Mouse (Mus musculus) hindbrain, embryonic 10.5 days (tissue): ENCODE measurements around the gene Acsl5. TPM values are rescaled to one million over a fixed set of nuclear protein-coding genes. Genes with fewer than 3 reads are reported as not detected.

Source experiments
- DNase-seq: peaks from one replicate; pipeline ENCODE4 v3.0.0-alpha.2; 2017; ENCODE audit warnings: low spot score
- H3K27ac ChIP-seq: fragments of 300-500 bp; sonication (generic); 2 replicates; pipeline ENCODE4 v1.5.1; 2016; ENCODE audit warnings: mild to moderate bottlenecking, moderate library complexity
- H3K27me3 ChIP-seq: fragments of 300-500 bp; sonication (generic); 2 replicates; pipeline ENCODE4 v1.6.1; 2016; ENCODE audit warnings: mild to moderate bottlenecking; ENCODE audit not compliant: poor library complexity, insufficient read depth, severe bottlenecking
- H3K36me3 ChIP-seq: fragments of 300-500 bp; sonication (generic); 2 replicates; pipeline ENCODE4 v1.6.1; 2016; ENCODE audit warnings: mild to moderate bottlenecking, moderate library complexity
- H3K4me1 ChIP-seq: fragments of 300-500 bp; sonication (generic); replicated peaks from 2 replicates; pipeline ENCODE4 v1.6.1; 2016; ENCODE audit warnings: mild to moderate bottlenecking
- H3K4me3 ChIP-seq: fragments of 300-500 bp; sonication (generic); 2 replicates; pipeline ENCODE4 v1.5.1; 2016; ENCODE audit warnings: mild to moderate bottlenecking, moderate library complexity
- H3K9me3 ChIP-seq: fragments of 300-500 bp; sonication (generic); 2 replicates; pipeline ENCODE4 v1.6.1; 2016; ENCODE audit warnings: mild to moderate bottlenecking, moderate library complexity
- WGBS: fragments of 180-500 bp; shearing (Covaris S2); methylation state at CpG from one replicate; pipeline ENCODE4 v1.1.7; 2016; 5-methylcytosine and 5-hydroxymethylcytosine counted together
- polyA plus RNA-seq: library from polyadenylated mRNA; unstranded; fragments of >200 nt; fragmentation: Nextera tagmentation; extraction: Ambion mirVana; gene quantifications from 2 replicates; pipeline ENCODE4 v1.2.1, GENCODE M21; 2016

The Acsl5 gene
- 20.5 and 24.0 TPM in 2 replicates for polyA plus RNA-seq

GRCm38 (mm10) chr19:55251383-55252124 is at the start of gene Acsl5:
Gene Acsl5, plus strand, starts transcription at chr19:55251938.
- Histone ChIP-seq H3K4me1 (peaks cover 25% of the 10 kb centered on the region), H3K36me3 (no peaks in the 10 kb centered on the region), H3K9me3 (no peaks in the 10 kb centered on the region), H3K27ac (no peak within 1 kb of the TSS), H3K4me3 (no peak within 1 kb of the TSS), H3K27me3 (no peaks in the 10 kb centered on the region; the same call in 1 of the 2 replicates)
- 94% methylated on average over 9 of the region's 9 CpGs for WGBS
- DNase-seq: no peak

DNA sequence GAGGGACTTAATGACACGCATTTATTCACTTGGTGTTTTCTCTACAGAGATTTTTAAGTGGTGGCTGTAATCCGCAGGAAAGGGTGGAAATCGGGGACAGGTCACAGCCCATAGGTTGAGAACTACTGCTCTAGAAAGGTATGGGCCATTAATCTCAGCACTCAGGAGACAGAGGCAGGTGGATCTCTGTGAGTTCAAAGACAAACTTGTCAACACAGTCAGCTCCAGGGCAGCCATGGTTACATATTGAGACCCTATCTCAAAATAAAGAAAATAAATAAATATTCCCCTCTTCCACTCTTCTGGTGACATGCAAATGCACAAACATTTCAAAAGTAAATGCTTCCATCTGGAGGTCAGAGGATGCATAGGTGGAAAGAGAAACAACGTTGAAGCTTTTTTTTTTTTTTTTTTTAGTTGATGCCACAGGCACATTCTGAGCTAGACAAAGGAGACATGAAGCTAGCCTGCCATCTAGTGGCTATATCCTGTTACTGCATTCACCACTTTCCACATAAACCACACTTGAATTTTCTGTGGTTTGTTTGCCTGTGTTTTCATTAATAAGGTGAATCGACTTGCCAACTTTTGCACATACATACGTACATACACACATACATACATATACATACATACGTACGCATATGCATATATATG is 45.1 kb upstream of the Acsl5 start:
- H3K4me3 ChIP-seq: no peak overlapping the region
- no peak overlapping the region for H3K27ac ChIP-seq
- H3K4me1 ChIP-seq: no peaks in the 10 kb centered on the region
- no peaks in the 10 kb centered on the region for H3K27me3 ChIP-seq
- no peaks in the 10 kb centered on the region for H3K36me3 ChIP-seq
- no peaks in the 10 kb centered on the region for H3K9me3 ChIP-seq
- WGBS: 38% methylated on average over 8 of the region's 8 CpGs
- DNase-seq: no peak

- Histone ChIP-seq H3K27ac (no peak overlapping the region), H3K9me3 (no peaks in the 10 kb centered on the region), H3K4me3 (no peak overlapping the region), H3K4me1 (no peaks in the 10 kb centered on the region), H3K36me3 (no peaks in the 10 kb centered on the region), H3K27me3 (no peaks in the 10 kb centered on the region)
- DNase-seq: no peak
- 63% methylated on average over 6 of the region's 6 CpGs for WGBS
Measured at GRCm38 (mm10) chr19:55207205-55207604, 44.5 kb upstream of the Acsl5 start.

DNA sequence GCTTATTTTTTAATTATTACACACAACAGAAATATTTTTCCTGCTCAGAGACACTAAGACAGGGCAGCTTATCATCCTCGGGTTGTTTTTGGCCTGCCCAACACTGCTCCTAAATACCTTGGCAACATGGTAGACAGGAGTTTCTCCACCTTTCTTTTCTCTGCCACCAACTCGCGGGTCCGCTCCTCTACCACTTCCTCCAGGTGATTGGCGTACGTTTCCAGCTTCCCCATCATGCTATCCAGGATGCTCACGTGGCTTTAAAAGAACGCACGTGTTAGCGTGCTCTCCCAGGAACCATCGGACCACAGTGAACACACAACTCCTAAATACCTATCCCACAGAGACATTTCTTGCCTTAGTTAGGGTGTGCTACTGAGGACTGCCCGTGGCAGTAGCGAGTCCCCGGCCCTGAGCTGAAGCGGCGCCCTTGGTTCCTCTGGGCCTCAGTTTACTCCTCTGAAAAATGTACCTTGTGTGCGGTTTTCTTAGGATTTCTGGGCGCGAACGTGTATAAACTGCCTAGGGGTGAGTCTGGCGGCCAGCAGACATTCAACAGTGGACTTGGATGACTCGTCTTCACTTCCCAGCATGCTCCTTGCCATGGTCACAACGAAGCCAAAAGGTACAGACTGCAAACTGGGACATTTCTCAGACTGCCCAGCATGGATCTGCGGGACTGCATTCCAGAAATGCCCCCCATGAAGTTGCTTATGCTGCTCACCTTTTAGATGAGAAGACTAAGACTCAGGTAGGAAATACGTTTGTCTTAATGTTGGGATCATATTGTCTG is 43.8 kb upstream of the Acsl5 start:
- WGBS: 68% methylated on average over 25 of the region's 25 CpGs
- no peak overlapping the region for H3K4me3 ChIP-seq
- H3K9me3 ChIP-seq: no peaks in the 10 kb centered on the region
- H3K4me1 ChIP-seq: no peaks in the 10 kb centered on the region
- no peak overlapping the region for H3K27ac ChIP-seq
- DNase-seq: no peak
- no peaks in the 10 kb centered on the region for H3K27me3 ChIP-seq
- no peaks in the 10 kb centered on the region for H3K36me3 ChIP-seq

- H3K4me1 ChIP-seq: no peaks in the 10 kb centered on the region
- WGBS: 80% methylated on average over 4 of the region's 4 CpGs
- H3K27ac ChIP-seq: no peak overlapping the region
- H3K36me3 ChIP-seq: no peaks in the 10 kb centered on the region
- no peaks in the 10 kb centered on the region for H3K9me3 ChIP-seq
- H3K27me3 ChIP-seq: no peaks in the 10 kb centered on the region
- DNase-seq: no peak
- no peak overlapping the region for H3K4me3 ChIP-seq
Measured at GRCm38 (mm10) chr19:55208654-55209053, 43.1 kb upstream of the Acsl5 start.

- 88% methylated on average over 3 of the region's 3 CpGs for WGBS
- no peaks in the 10 kb centered on the region for H3K36me3 ChIP-seq
Measured at GRCm38 (mm10) chr19:55209084-55209483, 42.7 kb upstream of the Acsl5 start.

DNA sequence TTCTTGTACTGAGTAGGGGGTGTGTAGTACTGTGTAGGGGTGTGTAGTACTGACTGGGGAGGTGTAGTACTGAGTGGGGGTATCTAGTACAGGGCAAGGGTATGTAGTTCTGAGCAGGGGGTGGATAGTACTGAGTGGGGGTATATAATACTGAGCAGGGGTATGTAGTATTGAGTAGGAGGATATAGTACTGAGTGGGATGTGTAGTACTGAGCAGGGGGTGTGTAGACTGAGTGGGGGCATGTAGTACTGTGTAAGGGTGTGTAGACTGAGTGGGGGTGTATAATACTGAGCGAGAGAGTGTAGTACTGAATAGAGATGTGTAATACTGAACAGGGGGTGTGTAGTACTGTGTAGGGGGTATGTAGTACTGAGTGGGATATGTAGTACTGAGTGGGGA is 40.0 kb upstream of the Acsl5 start:
- Histone ChIP-seq H3K4me3 (no peak overlapping the region), H3K27ac (no peak overlapping the region), H3K27me3 (no peaks in the 10 kb centered on the region), H3K9me3 (no peaks in the 10 kb centered on the region), H3K4me1 (no peaks in the 10 kb centered on the region), H3K36me3 (no peaks in the 10 kb centered on the region)
- 94% methylated on average over 1 of the region's 1 CpGs for whole genome bisulfite sequencing
- no peak for DNase-seq

More at GRCm38 (mm10) chr19:55209084-55209483, 42.7 kb upstream of the Acsl5 start:
- H3K9me3 ChIP-seq: no peaks in the 10 kb centered on the region
- no peaks in the 10 kb centered on the region for H3K4me1 ChIP-seq
- DNase-seq: no peak
- no peak overlapping the region for H3K4me3 ChIP-seq
- H3K27me3 ChIP-seq: no peaks in the 10 kb centered on the region
- no peak overlapping the region for H3K27ac ChIP-seq

DNA sequence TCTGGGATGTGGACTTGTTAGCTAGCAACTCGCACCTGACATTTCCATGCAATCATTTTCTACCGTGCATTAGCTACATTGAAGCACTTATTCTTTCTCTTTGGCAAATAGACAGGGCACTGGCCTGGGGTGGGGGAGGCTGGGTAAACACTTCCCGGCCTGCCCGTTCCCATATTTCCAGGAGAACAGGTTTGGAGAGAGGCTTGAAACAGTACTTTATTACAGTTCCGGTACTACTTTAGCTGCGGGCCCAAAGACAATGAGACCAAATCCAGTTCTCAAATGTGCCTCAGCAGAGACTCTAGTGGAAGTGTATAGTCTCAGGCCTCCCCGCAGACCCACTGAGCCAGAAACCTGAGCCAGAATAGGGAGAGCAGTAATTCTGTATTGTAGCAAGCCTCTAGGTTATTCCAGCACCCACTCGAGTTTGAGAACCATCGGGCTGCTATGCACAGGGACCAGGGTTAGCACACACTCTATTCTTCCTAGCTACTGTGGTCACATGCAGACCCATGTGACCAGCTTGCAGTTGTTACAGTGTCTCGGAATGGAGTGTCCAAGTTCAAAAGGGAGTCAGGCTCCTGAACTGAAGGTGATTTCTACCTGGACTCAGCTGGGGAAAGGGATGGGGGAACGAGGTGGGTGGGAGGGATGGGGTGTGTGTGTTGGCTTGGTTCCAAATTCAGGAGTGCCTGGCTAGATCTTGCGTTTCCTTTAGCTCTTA is 38.0 kb upstream of the Acsl5 start:
- 88% methylated on average over 12 of the region's 12 CpGs for WGBS
- no peaks in the 10 kb centered on the region for H3K36me3 ChIP-seq
- peaks cover 3% of the 10 kb centered on the region for H3K4me1 ChIP-seq
- H3K9me3 ChIP-seq: no peaks in the 10 kb centered on the region
- no peak overlapping the region for H3K27ac ChIP-seq
- no peak for DNase-seq
- no peak overlapping the region for H3K4me3 ChIP-seq
- peaks cover under 1% of the 10 kb centered on the region; the same call in 1 of the 2 replicates for H3K27me3 ChIP-seq

DNA sequence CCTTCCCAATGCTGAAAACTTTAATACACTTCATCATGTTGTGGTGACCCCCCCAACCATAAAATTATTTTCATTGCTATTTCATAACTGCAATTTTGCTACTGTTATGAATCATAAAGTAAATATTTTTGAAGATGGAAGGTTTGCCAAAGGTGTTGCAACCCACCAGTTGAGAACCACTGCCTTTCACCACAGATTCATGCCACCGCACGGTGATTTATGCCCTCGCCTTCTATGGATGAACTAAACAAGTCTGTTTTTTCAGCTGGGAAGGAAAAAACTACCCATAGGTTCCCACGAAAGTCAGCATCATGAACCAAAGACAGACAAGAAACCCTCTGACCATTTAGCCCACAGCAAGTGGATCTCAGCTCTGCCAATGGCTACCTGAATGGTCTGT is 34.9 kb upstream of the Acsl5 start:
- 91% methylated on average over 4 of the region's 4 CpGs for WGBS
- peaks cover 11% of the 10 kb centered on the region; the same call in 1 of the 2 replicates for H3K27me3 ChIP-seq
- peaks cover 7% of the 10 kb centered on the region for H3K4me1 ChIP-seq
- no peak overlapping the region for H3K27ac ChIP-seq
- no peaks in the 10 kb centered on the region for H3K36me3 ChIP-seq
- H3K4me3 ChIP-seq: no peak overlapping the region
- H3K9me3 ChIP-seq: no peaks in the 10 kb centered on the region
- DNase-seq: no peak

- WGBS: 81% methylated on average over 9 of the region's 9 CpGs
- no peak for DNase-seq
- Histone ChIP-seq H3K36me3 (no peaks in the 10 kb centered on the region), H3K4me1 (peaks cover 7% of the 10 kb centered on the region), H3K27ac (no peak overlapping the region), H3K4me3 (no peak overlapping the region), H3K9me3 (no peaks in the 10 kb centered on the region), H3K27me3 (peaks cover 11% of the 10 kb centered on the region; the same call in 1 of the 2 replicates)
Measured at GRCm38 (mm10) chr19:55217365-55217764, 34.4 kb upstream of the Acsl5 start.

- no peaks in the 10 kb centered on the region for H3K9me3 ChIP-seq
- H3K36me3 ChIP-seq: no peaks in the 10 kb centered on the region
- peaks cover 11% of the 10 kb centered on the region; the same call in 1 of the 2 replicates for H3K27me3 ChIP-seq
- peak; percentile 88 for DNase-seq
- H3K27ac ChIP-seq: peak overlapping the region; percentile 69
- peak overlapping the region; percentile 53 for H3K4me3 ChIP-seq
- H3K4me1 ChIP-seq: peaks cover 7% of the 10 kb centered on the region
- WGBS: 4% methylated on average over 20 of the region's 20 CpGs
Measured at GRCm38 (mm10) chr19:55218192-55218739, 33.5 kb upstream of the Acsl5 start.

DNA sequence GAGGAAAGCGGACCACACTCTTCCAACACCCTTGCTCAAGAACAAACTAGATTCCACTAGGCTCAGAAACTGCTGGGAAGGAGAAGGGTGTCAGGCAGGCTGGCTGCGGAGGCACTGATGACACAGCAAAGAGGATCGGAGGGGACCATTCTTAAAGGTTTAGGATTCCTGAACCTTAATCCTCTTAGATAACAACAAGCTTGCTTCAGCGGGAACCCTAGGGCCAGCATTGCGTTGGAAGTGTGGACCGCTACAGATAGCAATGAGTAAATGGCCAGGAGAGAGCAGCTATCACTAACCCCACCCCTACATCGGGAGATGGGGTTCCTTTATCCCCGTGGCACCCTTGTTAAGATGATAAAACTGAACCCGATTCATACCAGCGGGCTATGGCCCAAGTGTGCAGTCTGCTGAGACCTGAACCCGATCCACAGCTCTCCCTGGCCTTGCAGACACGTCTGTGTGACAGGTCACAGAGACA is 33.0 kb upstream of the Acsl5 start:
- Histone ChIP-seq H3K27me3 (peaks cover 11% of the 10 kb centered on the region; the same call in 1 of the 2 replicates), H3K9me3 (no peaks in the 10 kb centered on the region), H3K36me3 (no peaks in the 10 kb centered on the region), H3K4me3 (peak overlapping the region; percentile 53), H3K27ac (peak overlapping the region; percentile 54; the same call in 1 of the 2 replicates), H3K4me1 (peaks cover 7% of the 10 kb centered on the region)
- 24% methylated on average over 12 of the region's 12 CpGs for whole genome bisulfite sequencing
- no peak for DNase-seq
